Mouse (Mus musculus): ENCODE data around the gene Vegfa. TPM values are rescaled to one million over a fixed set of nuclear protein-coding genes. Genes with fewer than 3 reads are reported as not detected.

Vegfa gene
- total RNA-seq (2021) = 100 to 1,000 TPM in 1 of 2 experiments, 10 to 100 TPM in 1; 97.0 to 100 TPM
- long read RNA-seq, experiment 1, transcript Vegfa-202 (7 exons, 3,451 nt) = major isoform, 29 of 76 reads
- long read RNA-seq, experiment 1, transcript Vegfa-201 (6 exons, 2,765 nt) = minor isoform, 6 of 76 reads
- long read RNA-seq, experiment 1, partial matches to known transcripts = 2 of 76 reads
- long read RNA-seq, experiment 1, other reads (novel, unspliced or antisense) = 30 of 76 reads
- long read RNA-seq, experiment 2, transcript Vegfa-202 (7 exons, 3,451 nt) = major isoform, 33 of 81 reads
- long read RNA-seq, experiment 2, transcript Vegfa-201 (6 exons, 2,765 nt) = minor isoform, 13 of 81 reads
- long read RNA-seq, experiment 2, partial matches to known transcripts = 1 of 81 reads
- long read RNA-seq, experiment 2, other reads (novel, unspliced or antisense) = 24 of 81 reads

GRCm38 (mm10) chr17:46032257-46032991, at the start of gene Vegfa:
TSS of gene Vegfa (minus strand) at chr17:46032369.
- DNase-seq (ENCODE audit: low spot score in 2 of 2) = peak; percentile 84 to 91

- peak; percentile 63 to 65 for DNase-seq (ENCODE audit: low spot score in 2 of 2)
Observed at GRCm38 (mm10) chr17:46081657-46082056, 49.5 kb upstream of the Vegfa start.

GRCm38 (mm10) chr17:46081042-46081441, 48.9 kb upstream of the Vegfa start:
- no peak for DNase-seq (ENCODE audit: low spot score in 2 of 2)

GRCm38 (mm10) chr17:46080388-46080787, 48.2 kb upstream of the Vegfa start:
- DNase-seq (ENCODE audit: low spot score in 2 of 2) = no peak

GRCm38 (mm10) chr17:46079037-46079436, 46.9 kb upstream of the Vegfa start:
- DNase-seq (ENCODE audit: low spot score in 2 of 2) = no peak

- DNase-seq (ENCODE audit: low spot score in 2 of 2) = no peak
Observed at GRCm38 (mm10) chr17:46077921-46078534, 45.9 kb upstream of the Vegfa start.

- DNase-seq (ENCODE audit: low spot score in 2 of 2) = no peak
Observed at GRCm38 (mm10) chr17:46076260-46076551, 44.0 kb upstream of the Vegfa start.

GRCm38 (mm10) chr17:46075551-46076259, 43.5 kb upstream of the Vegfa start:
- DNase-seq (ENCODE audit: low spot score in 2 of 2) = no peak

- no peak for DNase-seq (ENCODE audit: low spot score in 2 of 2)
Observed at GRCm38 (mm10) chr17:46075116-46075485, 42.9 kb upstream of the Vegfa start.

- DNase-seq (ENCODE audit: low spot score in 2 of 2) = no peak
Observed at GRCm38 (mm10) chr17:46074398-46075115, 42.4 kb upstream of the Vegfa start.

- DNase-seq (ENCODE audit: low spot score in 2 of 2) = peak; percentile 49 to 67
Observed at GRCm38 (mm10) chr17:46073730-46074301, 41.6 kb upstream of the Vegfa start.

GRCm38 (mm10) chr17:46071531-46071930, 39.4 kb upstream of the Vegfa start:
- no peak for DNase-seq (ENCODE audit: low spot score in 2 of 2)

GRCm38 (mm10) chr17:46070046-46070445, 37.9 kb upstream of the Vegfa start:
- no peak for DNase-seq (ENCODE audit: low spot score in 2 of 2)

GRCm38 (mm10) chr17:46063974-46064312, 31.8 kb upstream of the Vegfa start:
- no peak for DNase-seq (ENCODE audit: low spot score in 2 of 2)

GRCm38 (mm10) chr17:46063283-46063973, 31.3 kb upstream of the Vegfa start:
- no peak for DNase-seq (ENCODE audit: low spot score in 2 of 2)

- no peak for DNase-seq (ENCODE audit: low spot score in 2 of 2)
Observed at GRCm38 (mm10) chr17:46060253-46060652, 28.1 kb upstream of the Vegfa start.

- DNase-seq (ENCODE audit: low spot score in 2 of 2) = no peak
Observed at GRCm38 (mm10) chr17:46059226-46059825, 27.2 kb upstream of the Vegfa start.

GRCm38 (mm10) chr17:46056288-46056687, 24.1 kb upstream of the Vegfa start:
- no peak for DNase-seq (ENCODE audit: low spot score in 2 of 2)

- no peak for DNase-seq (ENCODE audit: low spot score in 2 of 2)
Observed at GRCm38 (mm10) chr17:46055736-46056135, 23.6 kb upstream of the Vegfa start.
